Mouse (Mus musculus): ENCODE data around the gene Epha2.

The Epha2 gene

DNA sequence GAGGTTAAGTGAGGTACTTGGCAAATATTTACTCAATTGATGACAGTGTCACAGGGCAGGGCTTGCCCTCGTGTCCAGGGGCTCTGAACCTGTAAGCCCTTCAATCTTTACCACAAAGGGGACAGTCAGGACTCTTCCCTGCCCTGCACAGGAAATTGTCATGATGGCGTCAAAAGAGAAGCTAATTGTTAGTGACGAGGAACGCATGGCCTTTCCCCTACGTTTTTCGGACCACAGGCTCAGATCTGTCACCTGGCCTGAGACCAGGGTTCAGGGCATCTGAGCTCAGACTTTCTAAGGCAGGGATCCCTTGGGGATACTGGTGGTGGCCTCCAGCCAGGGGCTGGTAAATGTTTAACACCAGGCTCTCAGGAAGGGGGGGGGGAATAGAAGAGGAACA, 19.9 kb upstream of the Epha2 start:
- DNase-seq, result no peak

DNA sequence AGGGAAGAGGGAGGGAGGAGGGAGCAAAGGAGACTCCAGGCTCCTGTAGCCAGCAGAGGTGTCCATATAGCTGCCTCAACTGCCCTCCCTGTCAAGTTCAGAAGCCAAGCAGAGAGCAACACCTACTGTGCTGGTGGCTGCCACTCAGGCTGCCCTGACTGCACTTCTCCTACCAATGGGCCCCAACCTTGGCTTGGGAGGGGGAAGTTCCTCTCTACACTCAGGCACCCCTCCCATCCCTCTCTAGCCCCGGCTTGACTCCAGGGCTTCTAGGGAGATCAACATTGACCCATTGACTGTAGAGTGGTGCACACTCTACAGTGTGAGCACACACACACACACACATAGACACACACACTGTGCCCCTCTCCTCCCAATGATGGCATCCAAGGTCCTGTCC, 19.5 kb upstream of the Epha2 start:
- DNase-seq, result no peak

DNA sequence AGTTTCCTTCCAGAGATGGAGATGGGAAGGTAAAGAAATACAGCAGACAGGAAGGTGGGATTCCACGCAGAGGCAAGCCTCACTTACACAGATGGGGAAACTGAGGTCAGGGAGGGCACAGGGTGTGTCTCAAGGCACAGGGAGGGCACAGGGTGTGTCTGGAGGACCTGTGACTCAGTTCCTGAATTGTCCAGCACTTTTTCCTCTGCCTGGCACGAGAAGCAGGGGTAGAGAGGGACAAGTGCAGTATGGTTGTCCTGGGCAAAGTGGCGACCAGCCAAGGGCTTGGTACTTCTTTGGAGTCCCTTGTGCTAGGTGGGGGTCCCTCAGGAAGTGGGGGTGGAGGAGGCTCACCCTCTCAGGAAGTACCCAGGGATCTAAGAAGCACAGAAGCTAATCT, 19.0 kb upstream of the Epha2 start:
- DNase-seq, result no peak

DNA sequence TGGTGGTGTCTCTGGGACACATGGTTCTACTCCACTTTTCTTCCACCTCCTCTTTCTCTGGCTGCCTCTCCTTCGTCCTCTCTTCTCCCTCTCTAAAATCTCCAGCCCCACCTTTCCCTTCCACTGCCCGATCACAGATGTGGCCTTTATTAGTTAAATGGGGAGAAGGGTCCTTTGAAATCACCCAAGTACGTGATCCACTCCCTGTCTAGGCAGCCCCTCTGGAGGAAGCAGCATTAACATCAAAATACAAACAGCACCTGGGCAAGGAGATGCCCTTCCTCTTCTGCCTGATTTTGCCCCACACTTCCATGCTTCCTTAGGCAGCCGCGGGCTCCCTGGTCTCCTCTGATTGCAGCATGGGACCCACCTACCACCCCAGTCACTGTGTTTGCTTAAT, 18.4 kb upstream of the Epha2 start:
- no peak for DNase-seq

DNA sequence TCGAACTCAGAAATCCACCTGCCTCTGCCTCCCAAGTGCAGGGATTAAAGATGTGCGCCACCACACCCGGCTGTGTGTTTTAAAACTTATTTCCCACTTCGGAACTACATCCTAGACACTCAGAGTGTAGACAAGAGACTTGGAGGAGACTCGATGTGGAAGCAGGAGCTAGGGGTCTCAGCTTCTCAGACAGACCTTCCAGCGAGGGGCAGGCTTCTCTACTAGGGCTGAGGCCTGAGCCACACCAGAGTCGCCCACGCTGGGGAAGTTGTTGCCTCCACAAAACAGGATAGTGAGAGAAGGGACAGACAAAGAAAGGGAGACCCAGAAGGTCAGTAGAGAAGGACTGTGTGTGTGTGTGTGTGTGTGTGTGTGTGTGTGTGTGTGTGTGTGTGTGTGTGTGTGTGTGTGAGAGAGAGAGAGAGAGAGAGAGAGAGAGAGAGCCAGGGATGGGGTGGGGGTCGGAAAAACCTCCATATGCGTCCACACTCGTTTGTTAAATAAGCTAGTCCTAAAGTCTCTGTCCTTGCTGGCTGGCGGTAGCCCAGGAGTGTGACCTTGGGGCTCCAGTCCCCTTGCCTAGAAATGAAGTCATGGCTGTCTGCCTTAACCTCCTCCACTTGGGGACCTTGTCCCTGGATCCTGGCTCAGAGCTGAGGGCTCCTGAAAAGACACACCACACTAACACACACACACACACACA, 17.7 kb upstream of the Epha2 start:
- no peak for DNase-seq

DNA sequence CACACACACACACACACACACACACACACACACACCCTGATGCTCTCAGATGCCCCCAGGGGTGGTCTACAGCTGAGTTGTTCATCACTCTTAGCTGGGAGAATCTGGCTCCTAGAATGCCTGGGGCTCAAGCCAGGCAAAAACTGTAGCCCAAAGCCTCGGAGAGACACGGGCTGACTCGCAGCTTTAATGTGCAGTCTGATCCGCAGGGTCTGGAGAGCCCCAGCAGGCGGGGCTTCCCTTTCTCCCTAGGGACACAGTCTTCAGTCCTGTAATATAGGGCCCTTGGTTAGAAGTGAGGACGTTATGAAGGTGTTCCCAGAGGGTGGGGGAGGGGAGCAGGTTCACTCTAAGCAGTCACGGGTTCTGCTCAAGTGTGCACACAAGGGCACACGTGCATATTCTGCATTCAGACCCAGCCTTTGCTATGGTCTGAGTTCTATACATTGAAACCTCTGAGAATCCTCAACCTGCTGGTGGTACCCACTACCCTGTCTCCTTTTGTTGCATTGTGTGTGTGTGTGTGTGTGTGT, 17.1 kb upstream of the Epha2 start:
- no peak for DNase-seq

DNA sequence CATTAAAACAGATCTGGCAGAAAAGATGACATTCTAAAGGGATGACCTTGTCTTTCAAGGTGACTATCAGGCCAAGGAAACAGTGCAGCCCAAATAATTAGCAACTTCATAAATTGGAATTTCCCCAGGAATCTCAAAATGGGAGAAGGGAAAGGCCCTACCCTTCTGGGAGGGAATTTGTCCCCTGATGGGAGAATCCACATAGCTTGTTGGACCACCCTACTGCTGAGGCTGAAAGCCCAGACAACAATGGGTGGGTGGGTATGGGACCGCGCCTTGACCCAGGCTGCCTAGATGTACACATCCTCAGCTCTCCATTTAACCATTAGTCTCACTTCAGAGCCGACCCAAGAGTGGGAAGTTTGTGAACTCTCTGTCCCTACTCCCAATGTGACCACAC, 16.6 kb upstream of the Epha2 start:
- DNase-seq, result no peak

DNA sequence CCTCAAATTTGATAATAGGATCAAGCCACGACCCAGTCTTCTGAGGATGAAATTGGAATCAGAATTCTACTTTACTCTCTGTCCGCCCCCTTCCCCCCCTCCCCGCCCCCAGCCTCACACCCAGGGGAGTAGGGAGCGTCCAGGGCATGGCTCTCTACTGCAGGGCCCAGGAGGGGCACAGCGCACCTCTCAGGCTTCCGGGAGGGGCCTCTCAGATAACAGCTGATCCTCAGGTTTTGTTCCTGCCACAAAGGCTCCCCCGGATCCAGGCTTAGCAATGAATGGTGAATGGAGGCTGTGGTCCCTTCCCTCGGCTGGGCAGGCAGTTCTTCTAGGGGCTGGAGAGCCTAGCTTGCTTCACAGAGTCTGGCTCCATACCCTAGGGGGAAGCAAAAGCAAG, 15.9 kb upstream of the Epha2 start:
- DNase-seq, result no peak

DNA sequence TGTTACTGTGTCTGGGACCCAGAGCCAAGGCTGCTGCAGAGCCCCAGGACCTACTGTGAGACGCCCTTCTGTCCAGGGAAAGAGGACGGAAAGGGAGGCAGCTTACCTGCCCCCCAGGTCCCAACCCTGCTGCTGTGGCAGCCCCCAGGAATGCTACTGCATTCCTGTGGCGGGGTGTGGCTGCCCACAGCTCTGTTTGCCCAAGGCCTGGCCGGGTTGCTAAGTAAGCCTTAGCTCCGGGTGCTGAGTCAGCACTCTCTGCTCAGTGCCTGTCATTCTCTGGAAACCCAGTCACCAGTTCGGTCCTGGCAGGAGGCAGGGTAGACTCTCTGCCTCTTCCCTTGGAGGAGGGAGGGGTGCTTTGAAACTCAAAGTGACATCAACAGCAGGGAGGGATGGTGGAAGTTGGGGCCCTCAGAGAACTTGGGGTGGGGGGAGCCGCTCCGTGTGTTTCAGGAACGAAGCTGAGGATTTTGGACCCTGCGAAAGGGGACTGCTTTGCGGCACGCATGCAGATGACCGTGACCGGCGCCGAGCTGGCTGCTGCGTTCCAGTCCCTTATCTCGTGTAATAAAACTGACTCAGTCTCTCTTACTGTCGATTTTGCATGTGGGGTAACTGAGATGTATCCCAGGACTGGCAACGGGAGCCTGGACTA, 14.1 kb upstream of the Epha2 start:
- DNase-seq, result no peak

DNA sequence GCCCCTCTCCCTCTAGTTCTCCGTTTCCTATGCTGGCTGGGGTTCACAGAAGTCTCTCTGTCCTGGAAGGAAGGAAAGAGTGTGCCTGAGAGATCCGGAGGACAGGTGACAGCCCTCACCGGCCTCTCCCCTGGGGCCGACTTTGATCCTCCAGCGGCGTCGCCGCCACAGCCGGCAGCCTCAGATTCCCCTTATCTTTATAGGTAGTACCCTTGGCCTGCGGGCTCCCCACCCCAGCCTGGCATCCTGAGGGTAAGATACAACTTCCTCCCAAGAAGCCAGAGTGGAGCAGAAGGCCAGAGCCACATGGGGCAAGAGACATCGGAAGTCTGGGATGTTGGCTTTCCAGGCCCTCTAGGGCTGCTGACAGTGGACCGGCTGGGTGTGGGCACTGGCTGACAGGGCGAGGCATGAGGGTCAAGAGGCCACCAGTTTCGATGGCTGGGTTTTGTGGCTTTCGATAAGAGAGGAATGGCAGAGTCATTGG, 13.5 kb upstream of the Epha2 start:
- no peak for DNase-seq

DNA sequence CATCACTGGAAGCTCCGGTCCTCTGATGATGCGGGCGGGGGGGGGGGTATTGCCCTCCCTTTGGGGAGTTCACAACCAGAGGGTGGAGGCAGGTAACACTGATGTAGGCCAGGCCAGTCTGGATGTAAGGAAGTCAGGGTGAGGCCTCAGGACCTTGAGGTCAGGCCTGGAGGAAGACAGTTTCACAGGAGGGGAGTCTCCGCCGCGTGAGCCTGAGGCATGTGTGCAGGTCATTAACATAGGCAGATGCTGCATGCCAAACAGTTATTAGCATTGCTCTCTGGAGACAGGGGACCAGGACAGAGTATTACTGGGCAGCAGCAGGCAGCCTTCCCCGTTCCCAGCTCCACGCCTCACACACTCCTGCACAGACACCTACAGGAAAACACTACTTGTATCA, 12.9 kb upstream of the Epha2 start:
- no peak for DNase-seq

DNA sequence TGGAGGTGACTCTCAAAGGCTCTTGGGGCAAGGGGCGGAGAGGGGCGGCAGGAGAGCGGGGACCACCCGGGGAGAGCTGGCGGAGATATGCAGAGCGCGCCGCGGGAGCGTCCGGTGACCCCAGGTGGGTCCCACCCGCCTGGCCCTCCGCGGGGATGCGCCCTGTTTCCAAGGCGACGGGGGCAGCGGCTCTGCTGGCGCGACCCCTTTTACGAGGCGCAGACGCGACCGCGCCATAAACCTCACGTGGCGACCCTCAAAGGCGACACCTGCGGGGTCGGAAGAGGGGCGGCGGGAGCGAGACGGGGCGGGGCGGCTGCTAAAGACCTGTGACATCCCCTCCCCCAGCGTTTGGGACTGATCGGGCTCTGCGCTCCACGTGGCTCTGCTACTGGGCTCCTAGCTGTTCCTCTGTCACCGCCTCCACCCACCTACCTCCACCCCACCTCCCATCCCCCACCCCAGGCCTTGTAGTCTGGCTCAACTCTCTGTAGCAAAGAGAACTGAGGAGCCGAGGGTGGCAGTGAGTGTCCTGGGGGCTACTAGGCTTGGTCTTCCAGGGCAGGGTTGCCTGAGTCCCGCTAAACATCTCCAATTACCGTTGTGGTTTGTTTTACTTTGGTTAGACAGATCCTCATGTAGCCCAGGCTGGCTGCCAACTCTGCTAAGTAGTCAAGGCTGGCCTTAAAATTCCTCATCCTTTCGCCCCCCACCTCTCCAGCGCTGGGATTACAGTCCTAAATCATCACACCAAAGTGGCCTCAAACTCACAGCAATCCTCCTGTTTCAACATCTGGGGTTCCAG, 9.3 kb upstream of the Epha2 start:
- peak; percentile 42 for DNase-seq

DNA sequence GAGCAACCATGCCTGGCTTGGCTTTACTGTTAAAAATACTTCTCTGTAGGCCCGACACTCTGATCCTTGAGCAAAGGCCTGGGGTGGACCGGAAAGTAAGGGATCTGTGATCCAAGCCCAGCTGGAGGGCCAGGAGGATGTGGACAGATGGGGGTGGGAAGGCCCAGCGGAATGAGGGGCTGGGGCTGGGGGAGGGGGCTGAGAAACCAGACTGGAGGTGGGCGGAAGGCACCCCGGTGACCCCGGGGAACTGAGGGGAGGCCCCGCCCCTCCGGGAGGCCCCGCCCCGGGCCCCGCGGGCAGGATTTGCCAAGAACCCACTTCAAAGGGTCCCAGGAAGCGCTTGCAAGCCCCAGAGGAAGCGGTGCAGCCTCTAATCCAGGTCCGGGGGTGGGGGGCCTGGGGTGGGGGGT, 5.3 kb upstream of the Epha2 start:
- DNase-seq, result peak; percentile 70

DNA sequence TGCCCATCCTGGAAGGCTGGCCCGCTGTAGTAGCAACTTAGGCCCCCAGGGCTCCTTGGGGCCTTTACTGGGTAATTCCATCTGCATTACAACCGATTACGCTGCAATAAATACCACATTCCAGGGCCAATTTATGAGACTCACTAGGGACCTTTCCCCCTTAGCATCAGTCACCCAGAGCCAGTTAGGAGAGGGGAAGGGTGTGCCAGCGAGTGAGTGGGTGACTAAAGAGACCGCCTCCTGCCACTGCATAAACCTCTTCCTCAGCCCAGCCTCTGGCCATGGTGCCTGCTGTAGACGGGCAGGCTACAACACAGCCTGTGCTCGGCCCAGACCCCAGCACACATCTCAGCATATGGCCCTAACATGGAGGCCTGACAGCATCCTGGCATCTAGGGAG, 3.1 kb upstream of the Epha2 start:
- DNase-seq, result no peak

DNA sequence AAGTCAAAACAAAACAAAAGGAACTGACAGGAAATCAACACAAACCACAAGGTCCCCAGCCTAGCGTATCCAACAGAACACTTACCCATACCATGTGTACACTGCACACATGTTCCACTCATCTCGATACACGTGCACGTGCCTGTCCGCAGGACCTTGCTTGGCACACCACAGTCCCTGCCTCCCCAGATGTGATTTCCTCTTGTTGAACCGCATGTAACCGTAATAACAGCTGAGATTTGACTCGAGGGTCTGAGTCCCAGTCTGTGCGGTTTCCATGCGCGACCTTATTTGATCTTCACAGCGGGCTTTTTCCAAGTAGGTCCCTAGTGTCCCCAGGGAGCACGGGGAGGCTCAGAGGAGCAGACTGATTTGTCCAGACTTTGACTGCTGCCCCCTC, 1.7 kb upstream of the Epha2 start:
- peak; percentile 24 for DNase-seq

DNA sequence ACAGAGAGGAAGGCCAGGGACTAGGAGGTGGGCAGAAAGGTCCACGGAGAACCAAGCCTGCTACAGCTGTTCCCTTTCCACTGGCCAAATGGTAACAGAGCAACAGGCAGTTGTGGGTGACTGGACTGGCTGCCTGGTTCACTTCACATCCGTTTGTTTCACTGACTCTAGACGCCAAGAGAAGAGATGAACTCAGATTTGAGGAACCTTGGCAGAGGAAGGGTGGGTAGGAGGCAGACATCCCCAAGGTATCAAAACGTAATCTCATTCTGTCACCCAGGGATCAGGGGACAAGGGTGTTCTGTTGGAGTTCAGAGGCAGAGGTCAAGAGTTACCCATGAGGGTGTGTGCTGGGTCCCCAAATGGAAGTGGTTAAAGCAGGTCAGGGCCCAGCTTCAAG, 844 bp upstream of the Epha2 start:
- DNase-seq, result no peak

DNA sequence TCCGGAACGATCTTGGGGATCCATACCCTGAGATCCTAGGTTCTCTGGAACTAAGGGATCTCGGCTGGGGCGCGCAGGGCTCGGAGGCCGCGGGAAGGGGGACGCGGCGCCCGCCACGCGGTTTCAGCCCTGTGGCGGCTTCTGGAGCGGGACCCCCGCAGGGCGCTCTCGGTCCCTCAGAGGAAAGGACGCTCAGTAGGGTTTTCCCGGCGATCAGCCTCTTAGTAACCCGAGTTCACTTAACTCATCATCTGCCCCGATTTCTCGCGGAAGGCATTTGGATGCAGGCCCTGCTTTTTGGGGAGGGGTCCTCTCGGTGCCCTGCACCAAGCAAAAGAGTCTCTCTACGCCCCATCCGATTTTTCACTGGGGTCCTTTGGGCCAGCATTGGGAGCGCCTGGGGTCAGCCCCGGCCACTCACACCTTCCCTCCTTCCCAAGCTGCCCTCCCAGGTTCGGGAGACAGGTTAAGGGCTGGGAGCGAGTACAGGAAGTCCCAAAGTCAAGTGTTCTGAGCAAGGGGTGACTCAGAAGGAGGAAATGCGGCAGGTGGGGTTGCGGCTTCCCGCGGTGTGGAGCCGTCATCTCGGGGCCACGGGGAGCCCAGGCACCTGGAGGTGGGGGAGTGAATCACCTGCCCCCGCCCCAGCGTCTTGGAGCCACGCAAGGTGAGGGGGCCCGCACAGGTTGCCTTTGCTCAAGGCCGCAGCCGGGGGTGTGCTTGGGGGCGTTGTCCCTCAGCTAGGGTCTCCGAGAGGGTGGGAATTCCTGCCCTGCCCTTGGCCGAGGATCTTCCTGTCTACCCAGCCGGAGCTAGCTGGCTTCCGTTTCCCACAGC, 769 bp downstream of the Epha2 start:
- peak; percentile 51 for DNase-seq

DNA sequence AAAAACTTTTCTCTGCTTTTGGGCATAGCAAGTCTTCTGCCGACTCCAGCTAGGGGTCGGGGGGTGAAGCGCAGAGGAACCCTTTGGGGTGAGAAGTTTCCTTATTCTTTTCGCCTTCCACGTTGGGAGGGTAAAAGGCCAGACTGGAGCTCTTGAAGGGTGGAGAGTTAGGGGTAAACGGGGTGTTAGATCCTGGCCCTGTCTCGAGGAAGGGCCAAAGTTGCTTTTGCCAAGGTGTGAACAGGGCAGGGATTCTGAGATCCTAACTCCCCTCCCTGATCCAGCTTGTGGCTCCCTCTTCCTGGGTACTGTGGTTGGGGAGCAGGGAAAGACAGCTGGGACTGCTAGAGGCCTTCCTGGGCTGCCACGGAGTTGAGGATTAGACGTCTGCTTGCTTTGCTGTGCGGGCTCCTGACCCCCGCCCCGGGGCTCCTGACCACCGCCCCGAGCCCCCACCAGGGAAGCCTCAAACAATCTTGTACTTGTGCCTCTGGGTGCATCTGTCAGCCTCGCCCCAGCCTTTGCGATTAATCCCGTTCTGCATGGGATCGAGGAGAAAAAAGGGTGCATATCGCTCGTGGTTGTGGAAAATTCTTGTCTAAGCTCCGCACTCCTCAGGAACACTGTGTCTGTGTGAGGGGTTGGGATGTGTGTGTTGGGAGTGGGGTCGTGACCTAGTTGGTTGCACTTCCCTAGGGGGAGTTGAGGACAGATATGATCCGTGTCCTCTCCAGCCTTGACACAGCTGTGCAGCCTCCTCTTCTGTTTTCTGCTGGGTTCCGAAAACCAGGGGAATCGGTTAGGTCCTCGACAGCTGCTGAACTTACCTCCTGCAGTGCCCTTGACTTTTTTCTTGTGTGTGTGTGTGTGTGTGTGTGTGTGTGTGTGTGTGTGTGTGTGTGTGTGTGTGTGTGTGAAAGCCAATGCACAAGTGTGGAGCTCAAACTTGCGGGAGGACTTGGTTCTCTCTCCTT, 1.7 kb downstream of the Epha2 start:
- DNase-seq, result no peak

DNA sequence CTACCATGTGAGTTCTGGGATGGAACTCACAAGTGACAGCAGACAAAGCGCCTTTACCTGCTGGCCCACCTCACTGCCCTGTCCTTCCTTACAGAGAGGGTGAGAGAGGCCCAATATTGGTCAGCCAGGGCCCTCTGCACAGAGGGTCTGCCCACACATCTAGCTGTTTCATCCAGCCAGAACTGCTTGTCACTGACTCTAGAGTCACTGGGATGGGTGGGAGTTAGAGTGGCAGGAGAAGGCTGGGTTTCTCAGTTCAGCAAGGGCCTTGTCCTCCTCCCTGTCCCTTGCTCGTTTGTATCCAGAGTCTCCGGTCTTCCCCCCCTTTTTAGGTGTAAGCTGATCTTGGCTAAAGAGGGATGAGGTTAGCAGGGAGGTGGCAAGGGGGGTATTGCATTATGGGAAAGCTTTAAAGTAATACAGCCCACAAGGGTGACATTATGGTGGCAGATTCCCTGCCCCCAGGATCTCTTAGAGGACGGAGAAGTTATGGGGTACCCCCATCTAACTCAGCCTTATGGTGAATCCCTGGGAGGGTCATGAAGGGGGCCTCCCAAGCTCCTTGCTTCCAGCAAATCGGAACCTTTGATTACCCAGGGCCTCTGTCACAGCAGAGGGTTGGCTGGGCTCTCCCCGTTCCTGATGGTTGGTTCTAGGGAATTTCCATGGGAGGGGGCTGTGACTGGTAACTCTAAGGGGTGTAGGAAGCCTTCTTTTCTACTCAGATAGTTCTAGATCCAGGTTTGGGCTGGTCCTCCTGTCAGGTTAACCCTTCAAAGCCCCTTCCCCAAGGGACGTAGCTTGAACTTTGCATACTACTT, 2.6 kb downstream of the Epha2 start:
- no peak for DNase-seq

DNA sequence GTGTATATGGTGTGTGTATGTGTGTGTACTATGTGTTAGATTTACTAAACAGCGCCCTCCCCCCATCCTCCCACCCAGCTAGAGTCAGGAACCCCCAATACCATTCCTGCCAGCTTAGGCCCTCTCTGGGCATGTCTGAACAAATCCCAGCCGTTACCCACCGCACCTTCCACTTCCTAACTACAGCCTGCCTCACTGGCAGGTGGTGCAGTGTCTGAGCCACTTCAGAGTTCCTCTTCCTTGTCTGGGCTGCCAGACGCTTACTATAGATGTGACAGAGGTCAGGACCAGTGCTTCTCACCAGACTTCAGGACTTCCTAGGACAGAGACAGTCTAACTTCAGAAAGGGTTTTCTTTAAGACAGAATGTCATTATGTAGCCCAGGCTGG, 3.2 kb downstream of the Epha2 start:
- no peak for DNase-seq

DNA sequence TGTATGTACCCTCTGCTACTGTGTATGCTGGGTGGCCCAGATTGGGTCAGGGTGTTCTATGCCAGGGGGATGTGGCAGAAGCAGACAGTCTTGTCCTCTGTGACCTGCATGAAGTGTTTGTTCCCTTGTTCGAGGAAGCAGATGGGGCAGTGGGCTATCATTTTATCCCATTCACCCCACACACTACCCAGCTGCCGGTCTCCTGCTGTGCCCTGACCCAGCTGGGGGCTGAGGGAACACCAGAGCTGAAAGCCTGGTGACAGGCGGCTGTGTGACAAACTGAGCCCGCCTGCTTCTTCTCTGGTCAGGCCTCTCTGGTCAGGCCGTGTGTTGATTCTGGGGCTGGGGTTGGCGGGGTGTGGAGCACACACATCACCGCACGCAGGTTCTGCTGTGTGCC, 5.0 kb downstream of the Epha2 start:
- DNase-seq, result no peak
